Mouse (Mus musculus) stomach, embryonic 15.5 days (tissue): ENCODE data around the gene Kdm2b. TPM values are rescaled to one million over a fixed set of nuclear protein-coding genes. Genes with fewer than 3 reads are reported as not detected.

Experiments used
- ATAC-seq: fragments of 200-750 bp; cut with Nextera tagmentation; 2 replicates; pipeline ENCODE4 v1.8.0; 2017; ENCODE audit warnings: low read depth, moderate number of reproducible peaks, moderate TSS enrichment; ENCODE audit not compliant: insufficient read depth, low FRiP score
- H3K27ac ChIP-seq: fragments of 300-500 bp; sonication (generic); 2 replicates; pipeline ENCODE4 v1.5.1; 2015; ENCODE audit warnings: mild to moderate bottlenecking, inconsistent platforms
- H3K27me3 ChIP-seq: fragments of 300-500 bp; sonication (generic); replicated peaks from 2 replicates; pipeline ENCODE4 v1.6.1; 2015; ENCODE audit warnings: inconsistent platforms
- H3K36me3 ChIP-seq: fragments of 300-500 bp; sonication (generic); 2 replicates; pipeline ENCODE4 v1.6.1; 2015; ENCODE audit warnings: inconsistent platforms
- H3K4me1 ChIP-seq: fragments of 300-500 bp; sonication (generic); 2 replicates; pipeline ENCODE4 v1.6.1; 2015; ENCODE audit warnings: inconsistent platforms
- H3K4me2 ChIP-seq: fragments of 300-500 bp; sonication (generic); 2 replicates; pipeline ENCODE4 v1.6.1; 2015; ENCODE audit warnings: mild to moderate bottlenecking, inconsistent platforms
- H3K4me3 ChIP-seq: fragments of 300-500 bp; sonication (generic); replicated peaks from 2 replicates; pipeline ENCODE4 v1.5.1; 2015; ENCODE audit warnings: inconsistent platforms
- H3K9ac ChIP-seq: fragments of 300-500 bp; sonication (generic); 2 replicates; pipeline ENCODE4 v1.6.1; 2015; ENCODE audit warnings: inconsistent platforms
- H3K9me3 ChIP-seq: fragments of 300-500 bp; sonication (generic); 2 replicates; pipeline ENCODE4 v1.6.1; 2016; ENCODE audit warnings: inconsistent platforms
- WGBS: fragments of 180-500 bp; shearing (Covaris S2); methylation state at CpG from one replicate; pipeline ENCODE4 v1.1.7; 2015; 5-methylcytosine and 5-hydroxymethylcytosine counted together
- polyA plus RNA-seq: library from polyadenylated mRNA; unstranded; fragments of >200 nt; fragmentation: Nextera tagmentation; extraction: Ambion mirVana; gene quantifications from 2 replicates; pipeline ENCODE4 v1.2.1, GENCODE M21; 2015

The Kdm2b gene
- polyA plus RNA-seq, 1 experiment from 2014 or later: 29.6 TPM

DNA sequence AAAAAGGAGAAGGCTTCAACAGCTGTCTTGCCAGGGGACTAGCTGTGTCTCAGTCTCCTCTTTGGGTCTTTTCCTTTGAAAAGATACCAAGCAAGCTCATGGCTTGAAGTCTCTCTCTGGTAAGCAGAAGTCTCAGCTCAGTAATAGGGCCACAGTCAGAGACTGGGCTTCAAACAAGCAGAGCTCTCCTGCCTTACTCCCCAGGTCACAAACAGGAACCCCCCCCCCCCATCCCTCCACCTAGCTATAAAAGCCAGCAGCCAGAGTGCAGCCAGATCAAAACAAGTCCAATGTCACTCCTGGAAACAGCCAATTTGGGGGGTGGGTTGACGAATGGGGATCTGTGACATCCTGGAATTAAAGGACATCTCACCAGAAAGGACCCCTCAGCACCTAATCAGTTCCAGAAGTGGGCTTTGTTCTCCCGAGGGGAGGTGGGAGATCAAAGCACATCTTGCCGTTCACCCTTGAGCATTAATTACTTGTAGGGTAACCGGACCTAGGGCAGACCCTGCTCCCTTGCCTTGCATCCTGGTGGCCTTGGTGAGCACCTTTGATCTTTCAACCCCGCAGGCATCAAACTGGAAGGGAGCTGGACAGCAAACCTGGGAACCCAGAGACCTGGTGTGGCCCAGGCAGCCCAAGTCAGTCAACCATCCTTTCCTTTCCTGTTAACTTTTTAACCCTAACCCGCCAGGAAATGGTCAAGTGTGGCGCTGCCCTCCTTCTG lies 71.5 kb downstream of the Kdm2b start:
- Histone ChIP-seq H3K9me3 (no peaks in the 10 kb centered on the region), H3K27me3 (no peaks in the 10 kb centered on the region), H3K36me3 (no peaks in the 10 kb centered on the region), H3K9ac (no peak overlapping the region), H3K4me1 (no peaks in the 10 kb centered on the region), H3K4me3 (no peak overlapping the region), H3K4me2 (no peak overlapping the region), H3K27ac (no peak overlapping the region)
- ATAC-seq: no peak
- 56% methylated on average over 7 of the region's 7 CpGs for WGBS

DNA sequence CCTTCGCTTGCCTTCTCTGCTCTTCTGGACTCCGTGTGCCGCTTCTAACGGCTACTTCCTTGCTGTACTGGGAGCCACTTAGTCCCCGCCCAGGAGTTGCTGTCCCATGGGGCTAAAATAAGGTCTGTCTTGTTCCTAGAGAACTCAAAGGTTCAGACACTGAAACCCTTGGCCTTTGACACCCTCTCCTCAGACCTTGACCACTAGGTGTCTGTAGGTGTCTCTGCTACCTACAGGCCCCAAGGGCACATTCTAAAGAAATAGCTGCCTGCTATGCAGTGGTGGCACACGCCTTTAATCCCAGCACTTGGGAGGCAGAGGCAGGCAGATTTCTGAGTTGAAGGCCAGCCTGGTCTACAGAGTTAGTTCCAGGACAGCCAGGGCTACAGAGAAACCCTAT lies 73.5 kb downstream of the Kdm2b start:
- Histone ChIP-seq H3K4me1 (no peaks in the 10 kb centered on the region), H3K4me2 (no peak overlapping the region), H3K9me3 (no peaks in the 10 kb centered on the region), H3K36me3 (no peaks in the 10 kb centered on the region), H3K27me3 (no peaks in the 10 kb centered on the region), H3K27ac (no peak overlapping the region), H3K4me3 (no peak overlapping the region), H3K9ac (no peak overlapping the region)
- ATAC-seq: no peak
- 89% methylated on average over 6 of the region's 6 CpGs for WGBS

DNA sequence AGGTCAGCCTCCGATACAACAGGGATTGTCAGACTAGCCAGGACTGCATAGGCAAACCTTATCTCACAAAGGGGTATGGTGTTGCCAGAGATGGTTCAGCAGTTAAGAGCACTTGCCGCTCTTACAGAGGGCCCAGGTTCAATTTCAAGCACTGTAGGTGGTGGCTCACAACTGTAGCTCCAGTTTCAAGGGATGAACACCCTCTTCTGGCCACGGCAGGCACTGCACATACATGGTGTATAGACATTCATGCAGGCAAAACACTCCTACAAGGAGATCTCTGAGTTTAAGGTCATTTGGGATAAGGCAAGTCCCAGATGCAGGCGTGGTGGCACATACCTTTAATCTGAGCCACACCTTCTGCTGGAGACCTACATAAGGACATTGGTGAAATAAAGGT lies 76.8 kb downstream of the Kdm2b start:
- no peak overlapping the region for H3K4me3 ChIP-seq
- H3K36me3 ChIP-seq: no peaks in the 10 kb centered on the region
- no peak overlapping the region for H3K9ac ChIP-seq
- no peaks in the 10 kb centered on the region for H3K27me3 ChIP-seq
- H3K9me3 ChIP-seq: no peaks in the 10 kb centered on the region
- no peak for ATAC-seq
- no peak overlapping the region for H3K27ac ChIP-seq
- 89% methylated on average over 4 of the region's 4 CpGs for WGBS
- no peaks in the 10 kb centered on the region for H3K4me1 ChIP-seq
- no peak overlapping the region for H3K4me2 ChIP-seq

DNA sequence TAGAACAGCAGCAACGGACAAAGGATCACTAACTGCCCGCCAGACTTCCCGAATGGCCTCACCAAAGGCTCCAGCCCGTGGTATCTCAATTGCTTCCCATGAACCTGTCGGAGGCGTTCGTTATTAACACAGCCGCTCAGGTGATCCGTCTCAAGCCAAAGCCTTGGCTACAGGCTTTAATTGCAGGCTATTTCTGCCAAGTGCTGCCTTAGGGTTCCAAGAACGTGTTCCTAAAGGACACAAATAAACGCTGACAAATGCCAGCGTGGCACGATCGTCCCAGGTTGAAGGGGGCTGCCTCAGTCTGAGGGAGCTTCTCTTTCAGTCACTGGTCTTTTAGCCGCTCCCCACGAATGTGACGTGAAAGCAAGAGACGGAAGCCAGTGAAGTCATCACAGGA lies 80.1 kb downstream of the Kdm2b start:
- Histone ChIP-seq H3K4me3 (no peak overlapping the region), H3K4me2 (no peak overlapping the region), H3K9me3 (no peaks in the 10 kb centered on the region), H3K36me3 (no peaks in the 10 kb centered on the region), H3K27ac (no peak overlapping the region), H3K9ac (no peak overlapping the region), H3K27me3 (no peaks in the 10 kb centered on the region), H3K4me1 (no peaks in the 10 kb centered on the region)
- no peak for ATAC-seq
- WGBS: 83% methylated on average over 18 of the region's 18 CpGs

DNA sequence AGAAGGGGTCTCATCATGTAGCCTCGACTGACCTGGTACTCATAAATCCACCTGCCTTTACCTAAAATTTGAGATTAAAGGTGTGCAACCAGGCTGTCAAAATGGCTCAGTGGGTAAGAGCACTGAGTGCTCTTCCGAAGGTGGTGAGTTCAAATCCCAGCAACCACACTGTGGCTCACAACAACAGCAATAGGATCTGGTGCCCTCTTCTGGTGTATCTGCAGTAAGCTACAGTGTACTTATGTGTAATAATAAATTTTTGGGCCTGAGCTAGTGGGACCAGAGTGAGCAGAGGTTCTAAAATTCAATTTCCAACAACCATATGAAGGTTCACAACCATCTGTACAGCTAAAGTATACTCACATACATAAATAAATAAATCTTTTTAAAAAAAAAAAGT lies 81.6 kb downstream of the Kdm2b start:
- Histone ChIP-seq H3K4me2 (no peak overlapping the region), H3K36me3 (no peaks in the 10 kb centered on the region), H3K4me3 (no peak overlapping the region), H3K4me1 (no peaks in the 10 kb centered on the region), H3K9me3 (no peaks in the 10 kb centered on the region), H3K9ac (no peak overlapping the region), H3K27me3 (no peaks in the 10 kb centered on the region), H3K27ac (no peak overlapping the region)
- no peak for ATAC-seq
- WGBS: 84% methylated on average over 2 of the region's 2 CpGs

DNA sequence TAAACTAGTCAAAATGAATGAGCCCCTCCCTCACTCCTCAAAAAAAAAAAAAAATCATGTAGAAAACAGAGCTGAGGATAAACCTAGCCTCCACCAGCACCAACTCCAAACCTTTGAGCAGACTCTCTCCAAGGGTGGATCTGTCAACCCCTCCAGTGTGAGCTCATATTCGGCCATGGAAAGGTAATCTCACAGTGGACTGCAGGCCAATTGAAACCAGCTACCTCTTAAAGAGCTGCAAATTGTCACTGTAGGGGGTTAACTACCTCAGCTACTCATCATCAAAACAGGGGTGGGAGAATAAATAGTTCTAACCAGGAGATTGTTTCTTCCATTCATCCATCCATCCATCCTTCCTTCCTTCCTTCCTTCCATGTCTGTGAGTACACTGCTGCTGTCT lies 82.4 kb downstream of the Kdm2b start:
- Histone ChIP-seq H3K4me1 (no peaks in the 10 kb centered on the region), H3K4me2 (no peak overlapping the region), H3K9me3 (no peaks in the 10 kb centered on the region), H3K27ac (no peak overlapping the region), H3K36me3 (no peaks in the 10 kb centered on the region), H3K9ac (no peak overlapping the region), H3K4me3 (no peak overlapping the region), H3K27me3 (no peaks in the 10 kb centered on the region)
- WGBS: 87% methylated on average over 1 of the region's 1 CpGs
- no peak for ATAC-seq

- H3K4me1 ChIP-seq: peaks cover 12% of the 10 kb centered on the region
- ATAC-seq: no peak
- H3K4me3 ChIP-seq: no peak overlapping the region
- H3K36me3 ChIP-seq: no peaks in the 10 kb centered on the region
- no peak overlapping the region for H3K27ac ChIP-seq
- 70% methylated on average over 5 of the region's 5 CpGs for WGBS
- no peak overlapping the region for H3K9ac ChIP-seq
- no peaks in the 10 kb centered on the region for H3K27me3 ChIP-seq
- H3K4me2 ChIP-seq: no peak overlapping the region
- no peaks in the 10 kb centered on the region for H3K9me3 ChIP-seq
These were observed 86.5 kb downstream of the Kdm2b start for GRCm38 (mm10) chr5:122903165-122903564.

- H3K4me1 ChIP-seq: peaks cover 12% of the 10 kb centered on the region
- no peak overlapping the region for H3K9ac ChIP-seq
- H3K27ac ChIP-seq: no peak overlapping the region
- no peak overlapping the region for H3K4me2 ChIP-seq
- H3K9me3 ChIP-seq: no peaks in the 10 kb centered on the region
- WGBS: 65% methylated on average over 6 of the region's 6 CpGs
- no peaks in the 10 kb centered on the region for H3K36me3 ChIP-seq
- ATAC-seq: no peak
- H3K27me3 ChIP-seq: no peaks in the 10 kb centered on the region
- H3K4me3 ChIP-seq: no peak overlapping the region
These were observed 87.4 kb downstream of the Kdm2b start for GRCm38 (mm10) chr5:122902228-122902627.

GRCm38 (mm10) chr5:122901666-122902065 lies 88.0 kb downstream of the Kdm2b start:
- Histone ChIP-seq H3K9me3 (no peaks in the 10 kb centered on the region), H3K4me1 (peaks cover 12% of the 10 kb centered on the region), H3K4me2 (no peak overlapping the region), H3K27me3 (no peaks in the 10 kb centered on the region), H3K4me3 (no peak overlapping the region), H3K36me3 (no peaks in the 10 kb centered on the region), H3K9ac (no peak overlapping the region), H3K27ac (no peak overlapping the region)
- 52% methylated on average over 3 of the region's 3 CpGs for WGBS
- no peak for ATAC-seq

DNA sequence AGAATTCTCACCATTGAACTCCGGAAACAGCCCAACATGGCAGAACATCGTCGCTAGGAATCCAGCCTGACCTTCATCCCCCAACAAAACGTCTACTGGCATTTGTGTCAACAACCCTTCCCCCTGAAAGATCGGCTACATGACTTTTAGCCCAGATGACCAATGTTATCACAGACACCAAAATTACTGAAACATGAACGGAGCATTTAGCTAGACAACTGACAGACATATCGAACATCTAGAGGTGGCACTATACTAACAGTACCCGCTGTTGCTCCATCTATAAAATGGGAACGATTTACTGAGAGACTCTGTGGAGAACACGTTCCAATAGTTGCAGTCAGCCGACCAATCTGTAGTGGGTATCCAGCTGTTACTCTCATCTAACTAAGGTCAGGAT lies 88.4 kb downstream of the Kdm2b start:
- Histone ChIP-seq H3K36me3 (no peaks in the 10 kb centered on the region), H3K4me3 (no peak overlapping the region), H3K27me3 (no peaks in the 10 kb centered on the region), H3K4me1 (peaks cover 12% of the 10 kb centered on the region), H3K4me2 (peak overlapping the region; percentile 65), H3K9me3 (no peaks in the 10 kb centered on the region), H3K27ac (no peak overlapping the region), H3K9ac (no peak overlapping the region)
- no peak for ATAC-seq
- 54% methylated on average over 11 of the region's 11 CpGs for WGBS

- Histone ChIP-seq H3K4me1 (peaks cover 12% of the 10 kb centered on the region), H3K36me3 (no peaks in the 10 kb centered on the region), H3K27me3 (no peaks in the 10 kb centered on the region), H3K27ac (peak overlapping the region; percentile 92), H3K4me2 (peak overlapping the region; percentile 65), H3K9ac (peak overlapping the region; percentile 42; the same call in 1 of the 2 replicates), H3K4me3 (peak overlapping the region; percentile 77), H3K9me3 (no peaks in the 10 kb centered on the region)
- 3% methylated on average over 33 of the region's 33 CpGs for WGBS
- ATAC-seq: no peak
These were observed 89.0 kb downstream of the Kdm2b start for GRCm38 (mm10) chr5:122900558-122901171.

- H3K4me1 ChIP-seq: peaks cover 12% of the 10 kb centered on the region
- peak overlapping the region; percentile 92 for H3K27ac ChIP-seq
- H3K36me3 ChIP-seq: no peaks in the 10 kb centered on the region
- peak overlapping the region; percentile 86 for H3K9ac ChIP-seq
- WGBS: under 1% methylated on average over 105 of the region's 120 CpGs
- peak; percentile 98 for ATAC-seq
- no peaks in the 10 kb centered on the region for H3K9me3 ChIP-seq
- H3K4me2 ChIP-seq: peak overlapping the region; percentile 65
- H3K27me3 ChIP-seq: no peaks in the 10 kb centered on the region
- peak overlapping the region; percentile 77 for H3K4me3 ChIP-seq
These were observed 89.7 kb downstream of the Kdm2b start for GRCm38 (mm10) chr5:122899777-122900557.
